Mouse (Mus musculus) brain, adult 10 weeks (tissue): ENCODE data around the gene Ldha. TPM values are rescaled to one million over a fixed set of nuclear protein-coding genes. Genes with fewer than 3 reads are reported as not detected.

ENCODE experiments used
- polyA plus RNA-seq: library from polyadenylated mRNA; stranded (reverse); fragments of 350-450 nt; fragmentation: Illumina TruSeq; extraction: RNeasy Lipid Tissue Mini Kit (QIAGEN cat#74804); gene quantifications from one replicate; pipeline ENCODE4 v1.2.3, GENCODE M21; 2015; ENCODE audit warnings: low read depth, low replicate concordance

Gene Ldha
- 476 TPM for polyA plus RNA-seq

DNA sequence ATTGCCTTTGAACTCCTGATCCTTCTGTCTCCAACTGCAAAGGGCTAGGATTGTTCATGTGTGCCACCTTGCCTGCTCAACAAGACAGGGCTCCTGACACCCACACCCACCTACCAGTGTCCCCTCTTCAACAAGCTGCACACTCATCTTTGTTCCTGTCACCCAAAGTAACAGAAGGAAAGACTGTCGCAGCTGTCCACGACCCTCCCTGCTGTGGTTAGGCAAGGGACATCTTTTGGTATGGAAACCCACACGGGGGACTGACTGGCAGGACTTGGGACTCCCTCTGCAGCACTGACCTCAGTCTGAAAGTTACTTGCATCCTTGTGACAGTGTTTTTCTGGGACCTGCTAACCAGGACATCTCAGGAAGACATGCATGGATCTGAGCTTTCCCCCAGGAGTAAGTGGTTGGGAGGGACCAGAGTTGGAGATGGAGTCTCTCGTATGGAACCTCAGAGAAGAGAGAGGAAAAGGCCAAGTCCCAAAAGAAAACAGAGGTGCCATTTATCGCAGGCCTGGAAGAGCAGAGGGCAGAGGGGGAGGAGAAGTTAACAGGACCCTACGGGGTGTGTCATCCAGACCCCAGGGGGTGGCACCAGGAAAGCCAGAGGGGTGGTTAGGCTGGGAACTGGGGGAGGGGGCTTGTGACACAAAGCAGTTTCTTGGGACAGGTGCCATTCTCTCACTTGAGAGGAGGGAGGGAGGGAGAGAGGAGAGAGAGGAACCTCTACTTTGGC, at the start of gene Ldha:
Gene Ldha, plus strand, starts transcription at position 689 of the 739 bp plus-strand sequence.

GRCm38 (mm10) chr7:46795287-46796205, 45.7 kb upstream of the Ldha start, which contains the start of the genes Hps5 and Gtf2h1:
Gene Hps5 (minus strand): TSS chr7:46796064.
Gene Gtf2h1 (plus strand): TSS chr7:46796103.

GRCm38 (mm10) chr7:46860996-46861395, 19.7 kb downstream of the Ldha start, which contains the start of gene Ldhc:
Gene Ldhc (plus strand): TSS chr7:46861203.

Other genes with a start within 250 kb of the Ldha start
- gene Sergef, start 201.7 kb upstream of the Ldha start, polyA plus RNA-seq = 35.9 TPM
- gene Tph1, start 168.9 kb upstream of the Ldha start, polyA plus RNA-seq = 0.95 TPM
- 6.8 TPM for gene Saal1, start 130.8 kb upstream of the Ldha start, polyA plus RNA-seq
- gene Saa3, start 125.8 kb upstream of the Ldha start, polyA plus RNA-seq = not detected
- not detected for gene Saa4, start 108.9 kb upstream of the Ldha start, polyA plus RNA-seq
- not detected for gene Saa1, start 98.5 kb upstream of the Ldha start, polyA plus RNA-seq
- not detected for gene Saa2, start 89.7 kb upstream of the Ldha start, polyA plus RNA-seq
- gene Hps5, start 45.4 kb upstream of the Ldha start, polyA plus RNA-seq = 14.3 TPM
- gene Gtf2h1, start 45.4 kb upstream of the Ldha start, polyA plus RNA-seq = 35.0 TPM
- 0.45 TPM for gene Ldhc, start 19.7 kb downstream of the Ldha start, polyA plus RNA-seq
- gene Tsg101, start 78.5 kb downstream of the Ldha start, polyA plus RNA-seq = 135 TPM
- gene Uevld, start 117.1 kb downstream of the Ldha start, polyA plus RNA-seq = 10.6 TPM
- not detected for gene Gm9999, start 142.1 kb downstream of the Ldha start, polyA plus RNA-seq
- 11.1 TPM for gene Spty2d1, start 166.9 kb downstream of the Ldha start, polyA plus RNA-seq
- 19.5 TPM for gene Tmem86a, start 209.1 kb downstream of the Ldha start, polyA plus RNA-seq